Comparison of ENCODE assay signal across 15 mouse cellular contexts in the genomic region with DNA sequence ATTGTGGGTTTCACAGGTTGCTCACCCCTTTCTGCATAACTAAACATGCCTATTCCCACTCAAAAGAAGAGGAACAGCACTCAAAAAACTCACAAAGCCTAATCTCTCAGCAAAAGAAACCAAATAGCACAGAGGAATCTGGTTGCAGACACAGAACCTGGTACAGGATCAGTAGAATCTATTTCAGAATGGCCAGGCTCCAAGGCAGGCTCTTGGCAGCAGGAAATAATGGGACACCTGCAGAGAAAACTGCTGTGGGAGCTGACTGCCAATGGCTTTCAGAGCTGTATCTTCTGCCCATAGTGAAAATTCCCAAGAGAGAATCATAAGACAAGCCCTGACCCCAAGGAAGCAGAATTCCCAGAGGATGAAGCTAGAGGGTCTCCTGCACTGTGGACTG.
DNase-seq lines count a peak whose midpoint lies in the region; ATAC-seq lines count a peak whose summit lies in the region.
"Had no signal": no experiment of that assay in that cellular context is flagged by ENCODE, and none has a peak within 500 bp of the region (broad histone marks: within the 10 kb centered on the region; RNA-seq: fewer than 3 reads in every experiment).

No protein-coding gene starts in this region.

- peaks cover 33% of the 10 kb centered on the region for H3K4me1 ChIP-seq in limb, embryonic 10.5 days

- no peaks in the 10 kb centered on the region for H3K36me3 ChIP-seq in limb, embryonic 10.5 days
- H3K36me3 ChIP-seq: forebrain, embryonic 12.5 days had no signal

- H3K27me3 ChIP-seq in limb, embryonic 10.5 days (ENCODE audit: low read depth, poor library complexity, severe bottlenecking) = no peaks in the 10 kb centered on the region

- H3K27ac ChIP-seq in limb, embryonic 10.5 days = peak overlapping the region; percentile 12; the same call in 1 of the 2 replicates
- H3K27ac ChIP-seq: forebrain, embryonic 12.5 days; macrophage; stomach, postnatal 0 days had no signal

- H3K4me3 ChIP-seq in limb, embryonic 10.5 days = no peak overlapping the region
- H3K4me3 ChIP-seq: forebrain, embryonic 12.5 days had no signal

- no peak for DNase-seq in frontal cortex, postnatal 10 days (ENCODE audit: low spot score in 2 of 2)
- peak; percentile 42 for DNase-seq in layer of hippocampus, adult 11-12 months (ENCODE audit: low spot score)
- no peak for DNase-seq in layer of hippocampus, adult 9-10 months (ENCODE audit: low spot score)
- DNase-seq in cerebellum, adult 8-10 months = peak; percentile 38
- no peak for DNase-seq in limb, embryonic 10.5 days (ENCODE audit: low spot score)
- DNase-seq in ovary, postnatal 36 days (ENCODE audit: low spot score) = no peak
- DNase-seq in kidney, adult 11 months = no peak
- DNase-seq: adrenal gland, adult 8-10 months; liver; lung, adult 18-20 months; right cerebral cortex, postnatal 25 days had no signal

- peak; percentile 59; the same call in 1 of the 2 replicates for ATAC-seq in frontal cortex, adult (ENCODE audit: low TSS enrichment)

- H3K9me3 ChIP-seq in limb, embryonic 10.5 days (replicated peaks) = no peaks in the 10 kb centered on the region

Comparison
In these comparisons a context has a peak if more than half of its experiments do, and no peak if none do; other contexts are left out.
1. DNase-seq: peak in layer of hippocampus, adult 11-12 months (single experiment) and cerebellum, adult 8-10 months (single experiment); none in frontal cortex, postnatal 10 days (0 of 2), layer of hippocampus, adult 9-10 months (single experiment), limb, embryonic 10.5 days (single experiment), ovary, postnatal 36 days (single experiment) and kidney, adult 11 months (single experiment).